ENCODE assay signal across 12 mouse cellular contexts in the genomic region with DNA sequence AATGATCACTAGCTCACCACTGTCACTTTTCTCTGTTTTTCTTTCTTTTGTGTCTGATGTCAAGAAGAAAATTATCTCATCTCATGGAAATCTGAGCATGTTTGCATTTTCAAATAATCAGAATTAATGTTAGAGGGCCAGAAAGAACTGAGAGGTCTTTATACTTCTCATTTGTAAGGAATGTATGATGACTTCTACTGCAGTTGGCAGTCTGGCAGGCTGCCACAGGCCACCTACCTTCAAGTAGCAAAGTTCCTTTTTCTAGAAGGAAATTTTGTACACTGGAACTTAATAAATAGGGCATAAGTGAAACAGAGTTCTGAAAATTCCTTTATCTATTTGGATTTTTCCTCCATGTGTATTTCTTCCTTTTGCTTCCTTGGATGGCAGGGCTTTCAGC.
"Had no signal": no experiment of that assay in that cellular context is flagged by ENCODE, and none has a peak within 500 bp of the region (broad histone marks: within the 10 kb centered on the region; RNA-seq: fewer than 3 reads in every experiment).

No protein-coding gene starts in this region.

- H3K4me3 ChIP-seq: limb, embryonic 15.5 days; liver, embryonic 12.5 days; lung, embryonic 15.5 days; midbrain, embryonic 10.5 days; neural tube, embryonic 13.5 days had no signal

- ATAC-seq: liver, embryonic 12.5 days had no signal

- H3K27ac ChIP-seq: limb, embryonic 15.5 days; liver, embryonic 12.5 days; lung, embryonic 15.5 days; midbrain, embryonic 10.5 days; neural tube, embryonic 13.5 days had no signal

- H3K27me3 ChIP-seq: limb, embryonic 15.5 days; liver, embryonic 12.5 days; lung, embryonic 15.5 days; neural tube, embryonic 13.5 days had no signal

- H3K9ac ChIP-seq: limb, embryonic 15.5 days; liver, embryonic 12.5 days; lung, embryonic 15.5 days; neural tube, embryonic 13.5 days had no signal

- DNase-seq: kidney, adult 8-10 months; layer of hippocampus, adult 9-11 months; layer of hippocampus, postnatal 36 days; lung, postnatal 4 days; midbrain, embryonic 14.5 days; retina, postnatal 1 day; thymus, postnatal 4 days had no signal

- H3K9me3 ChIP-seq: limb, embryonic 15.5 days; liver, embryonic 12.5 days; lung, embryonic 15.5 days; midbrain, embryonic 10.5 days; neural tube, embryonic 13.5 days had no signal

- H3K36me3 ChIP-seq: limb, embryonic 15.5 days; liver, embryonic 12.5 days; lung, embryonic 15.5 days; midbrain, embryonic 10.5 days; neural tube, embryonic 13.5 days had no signal

- H3K4me2 ChIP-seq: limb, embryonic 15.5 days; liver, embryonic 12.5 days; lung, embryonic 15.5 days; neural tube, embryonic 13.5 days had no signal

- H3K4me1 ChIP-seq: liver, embryonic 12.5 days; midbrain, embryonic 10.5 days; neural tube, embryonic 13.5 days had no signal
